Mouse (Mus musculus) hematopoietic stem cell, adult 5-6 weeks (primary cell): Measurements from ENCODE around the gene Ciita. TPM values are rescaled to one million over a fixed set of nuclear protein-coding genes. Genes with fewer than 3 reads are reported as not detected.
A peak's percentile ranks its signal among the peaks of the same experiment; 100 is the strongest.

Source experiments
- ATAC-seq, 2 experiments: fragments of 125-278 bp in 1 of 2; replicated peaks in 1 of 2; 2 replicates each; pipeline ENCODE4 v1.8.0; 2016 to 2017; ENCODE audit warnings: inconsistent platforms in 2 of 2, mild to moderate bottlenecking in 2 of 2, moderate number of reproducible peaks in 2 of 2, low read depth in 1 of 2, moderate TSS enrichment in 1 of 2; ENCODE audit not compliant: low FRiP score in 2 of 2, poor library complexity in 2 of 2, severe bottlenecking in 2 of 2, insufficient read depth in 1 of 2, low TSS enrichment in 1 of 2
- total RNA-seq: library from RNA; stranded (forward); fragments of 172-1452, 232-1000 nt; gene quantifications from 2 replicates; pipeline ENCODE4 v1.2.3, GENCODE M21; 2017

Ciita gene
- total RNA-seq, 1 experiment from 2014 or later, result 2.3 TPM

DNA sequence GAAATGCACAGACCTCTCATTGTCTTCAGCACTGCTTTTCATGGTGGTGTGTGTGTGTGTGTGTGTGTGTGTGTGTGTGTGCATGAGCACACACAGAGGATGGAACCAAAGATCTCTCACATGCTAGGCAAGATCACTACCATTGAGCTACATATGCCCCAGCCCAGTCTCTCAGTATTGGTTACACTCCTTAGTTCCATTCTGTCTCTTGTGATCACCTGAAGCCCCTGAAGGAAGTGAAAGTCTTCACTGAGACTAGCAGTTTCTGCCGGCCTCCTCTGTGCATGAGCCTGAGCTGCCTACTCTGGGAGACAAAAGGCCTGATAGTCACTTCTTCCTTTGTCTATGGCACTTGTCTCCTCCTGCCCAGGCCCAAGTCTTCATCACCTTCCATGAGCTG, 19.3 kb downstream of the Ciita start:
- ATAC-seq, result no peak

DNA sequence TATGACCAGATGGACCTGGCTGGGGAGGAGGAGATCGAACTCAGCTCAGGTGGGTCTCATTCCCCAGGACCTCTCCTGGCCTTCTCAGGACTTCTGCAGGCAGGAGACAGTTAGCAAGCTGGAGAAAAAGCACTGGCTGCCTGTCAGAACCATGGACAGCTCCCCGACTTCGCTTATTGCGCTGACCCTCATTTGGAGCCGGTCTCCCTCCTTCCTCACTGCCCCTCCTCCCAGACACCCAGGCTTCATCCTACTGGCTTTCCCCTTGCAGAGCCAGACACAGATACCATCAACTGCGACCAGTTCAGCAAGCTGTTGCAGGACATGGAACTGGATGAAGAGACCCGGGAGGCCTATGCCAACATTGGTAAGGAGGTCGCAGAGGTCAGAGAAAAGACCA, 22.0 kb downstream of the Ciita start:
- ATAC-seq, result peak in 1 of 2 experiments; percentile 72; a peak in 3 of 4 replicates

DNA sequence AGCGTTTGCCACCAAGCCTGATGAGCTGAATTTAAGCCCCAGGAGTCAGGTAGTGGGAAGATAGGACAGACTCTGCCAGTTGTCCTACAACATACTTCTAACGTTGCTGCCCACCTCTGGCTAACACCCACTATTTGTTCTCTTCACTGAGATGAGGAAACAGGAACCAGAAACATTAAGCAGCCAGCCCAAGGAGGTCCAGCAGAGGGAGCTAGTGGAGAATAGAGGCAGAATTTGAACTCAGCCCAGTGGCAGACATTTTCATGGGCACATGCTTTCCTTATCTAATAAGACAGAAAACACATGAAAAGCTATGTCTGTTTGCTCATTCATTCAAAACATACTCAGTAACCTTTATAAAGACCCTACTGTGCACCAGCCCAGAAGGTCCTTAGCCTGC, 23.2 kb downstream of the Ciita start:
- no peak for ATAC-seq

DNA sequence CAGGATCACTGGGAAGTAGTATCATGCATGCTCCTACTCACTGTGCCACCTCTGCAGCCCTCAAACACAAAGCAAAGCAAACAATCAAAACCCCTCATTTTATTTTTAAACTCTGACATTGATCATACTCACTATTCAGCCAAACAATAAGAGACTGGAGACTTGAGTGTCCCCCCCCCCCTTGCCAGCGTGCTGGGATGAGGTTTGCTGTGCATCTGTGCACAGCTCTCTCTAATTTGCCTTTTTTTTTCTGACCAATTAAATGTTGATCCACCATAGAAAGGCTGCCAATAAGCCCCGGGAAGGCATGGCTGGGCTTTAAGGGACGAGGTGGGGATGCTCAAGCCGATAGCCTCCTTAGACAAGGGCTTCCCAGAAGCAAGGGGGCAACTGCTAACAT, 27.6 kb downstream of the Ciita start:
- no peak for ATAC-seq

DNA sequence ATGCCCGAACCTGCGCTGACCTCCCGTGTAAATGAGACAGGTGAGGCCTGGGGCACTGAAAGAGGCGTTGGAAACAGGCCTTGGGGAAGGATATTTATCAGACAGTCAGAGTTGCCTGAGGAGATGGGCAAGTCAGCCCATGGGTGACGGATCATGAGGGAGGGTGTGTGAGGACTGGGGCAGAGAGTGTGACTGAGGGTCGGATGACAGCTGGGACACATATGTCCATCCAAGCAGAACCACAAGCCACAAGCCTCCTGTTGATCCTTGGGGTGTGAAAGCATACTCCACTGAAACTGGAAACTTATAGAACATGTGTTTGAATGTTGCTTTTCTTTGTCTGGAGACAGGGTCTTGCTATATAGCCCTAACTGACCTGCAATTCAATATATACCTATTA, 28.8 kb downstream of the Ciita start:
- no peak for ATAC-seq

DNA sequence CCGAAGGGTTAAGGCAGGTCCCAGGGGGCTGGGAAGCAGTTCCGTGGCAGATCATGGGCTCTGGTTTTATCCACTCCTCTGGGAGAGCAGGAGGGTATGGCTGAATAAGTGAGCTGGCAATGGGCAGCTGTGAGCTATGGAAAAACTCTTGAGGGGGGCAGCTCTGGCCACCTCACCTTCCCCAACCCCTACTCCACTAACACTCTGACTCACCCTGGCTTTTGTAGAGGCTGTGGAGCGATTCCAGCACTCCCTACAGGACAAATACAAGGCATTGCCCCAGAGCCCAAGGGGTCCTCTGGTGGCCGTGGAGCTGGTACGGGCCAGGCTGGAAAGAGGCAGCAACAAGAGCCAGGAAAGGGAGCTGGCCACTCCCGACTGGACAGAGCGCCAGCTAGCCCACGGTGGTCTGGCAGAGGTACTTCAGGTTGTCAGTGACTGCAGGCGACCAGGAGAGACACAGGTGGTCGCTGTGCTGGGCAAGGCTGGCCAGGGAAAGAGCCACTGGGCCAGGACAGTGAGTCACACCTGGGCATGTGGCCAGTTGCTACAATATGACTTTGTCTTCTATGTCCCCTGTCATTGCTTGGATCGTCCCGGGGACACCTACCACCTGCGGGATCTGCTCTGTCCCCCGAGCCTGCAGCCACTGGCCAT, 30.7 kb downstream of the Ciita start:
- ATAC-seq, result no peak

DNA sequence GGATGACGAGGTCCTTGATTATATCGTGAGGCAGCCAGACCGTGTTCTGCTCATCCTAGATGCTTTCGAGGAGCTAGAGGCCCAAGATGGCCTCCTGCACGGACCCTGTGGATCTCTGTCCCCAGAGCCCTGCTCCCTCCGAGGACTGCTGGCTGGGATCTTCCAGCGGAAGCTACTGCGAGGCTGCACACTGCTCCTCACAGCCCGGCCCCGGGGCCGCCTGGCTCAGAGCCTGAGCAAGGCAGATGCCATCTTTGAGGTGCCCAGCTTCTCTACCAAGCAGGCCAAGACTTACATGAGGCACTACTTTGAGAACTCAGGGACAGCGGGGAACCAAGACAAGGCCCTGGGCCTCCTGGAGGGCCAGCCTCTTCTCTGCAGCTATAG, 31.3 kb downstream of the Ciita start:
- ATAC-seq, result no peak

DNA sequence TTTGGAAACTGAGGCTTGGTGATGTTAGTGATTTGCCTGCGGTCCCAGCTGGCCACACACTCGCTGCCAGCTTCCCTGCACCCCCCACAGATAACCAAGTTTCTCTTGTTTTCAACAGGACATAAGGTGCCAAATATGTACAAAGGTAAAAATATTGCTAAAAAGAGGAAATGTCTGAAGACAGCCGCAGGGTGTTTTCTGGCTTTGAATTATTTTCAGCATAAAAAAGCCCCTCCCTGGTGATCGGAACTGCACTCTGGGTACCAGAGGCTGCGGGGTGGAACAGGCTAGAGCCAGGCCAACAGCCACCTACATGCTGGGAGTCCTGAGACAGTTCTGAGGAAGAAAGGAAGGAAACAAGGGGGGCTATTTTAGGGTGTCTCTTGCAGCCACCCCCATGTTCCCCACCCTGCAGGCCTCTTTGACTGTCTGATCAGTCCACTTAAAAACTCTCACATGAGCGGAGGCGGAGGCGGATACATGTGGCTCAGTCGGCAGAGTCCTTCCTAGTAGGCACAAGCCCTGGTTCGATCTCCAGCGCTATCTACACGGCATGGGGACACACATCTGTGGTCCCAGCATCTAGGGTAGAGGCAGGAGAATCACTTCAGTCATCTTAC, 36.2 kb downstream of the Ciita start:
- peak; percentile 33 to 37; a peak in 2 of 4 replicates for ATAC-seq

DNA sequence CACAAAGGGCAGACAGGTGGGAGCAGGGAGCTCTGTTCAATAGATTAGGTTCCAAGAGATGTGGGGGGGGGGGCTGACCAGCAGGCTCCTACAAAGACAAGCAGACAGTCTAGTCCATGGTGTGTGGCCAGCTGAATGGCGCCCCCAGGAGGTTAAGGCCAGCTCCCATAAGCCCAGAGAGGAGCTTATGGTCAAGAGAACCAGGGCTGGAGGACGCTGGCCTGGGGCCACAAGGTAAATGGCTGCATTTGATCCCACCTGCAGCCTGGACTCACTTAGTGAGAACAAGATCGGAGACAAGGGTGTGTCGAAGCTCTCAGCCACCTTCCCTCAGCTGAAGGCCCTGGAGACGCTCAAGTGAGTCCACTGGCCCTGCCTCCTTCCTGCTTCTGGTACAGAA, 38.2 kb downstream of the Ciita start:
- ATAC-seq, result no peak

DNA sequence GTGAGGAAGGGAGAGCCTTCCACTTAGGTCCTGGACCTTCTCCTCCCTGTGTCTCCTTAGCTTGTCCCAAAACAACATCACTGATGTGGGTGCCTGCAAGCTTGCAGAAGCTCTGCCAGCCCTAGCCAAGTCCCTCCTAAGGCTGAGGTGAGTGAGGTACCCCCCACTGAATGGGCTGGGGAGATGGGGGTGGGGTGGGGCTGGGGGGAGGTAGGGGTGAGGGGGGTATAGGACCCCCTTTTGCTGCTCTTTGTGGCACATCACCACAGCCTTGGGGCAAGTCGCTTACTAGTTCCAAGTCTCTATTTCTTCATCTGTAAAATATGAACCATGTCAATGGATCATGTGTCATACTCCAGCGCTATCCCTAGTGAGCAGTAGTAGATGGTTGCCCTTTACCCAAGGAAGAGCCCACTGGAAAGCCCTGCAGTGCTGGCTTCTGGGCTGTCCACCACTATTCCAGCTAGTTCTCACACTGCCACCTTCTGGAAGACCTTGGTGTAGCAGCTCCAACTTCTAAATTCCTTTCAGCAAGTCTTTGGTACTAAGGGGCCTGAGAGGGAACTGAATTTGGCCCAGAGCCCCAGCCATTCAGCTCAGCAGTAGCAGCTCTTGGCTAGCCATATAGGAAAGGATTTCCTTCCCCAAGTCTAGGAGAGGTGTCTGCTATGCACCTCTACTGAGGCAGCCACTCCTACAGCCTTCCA, 41.2 kb downstream of the Ciita start:
- peak; percentile 51 to 59 for ATAC-seq

DNA sequence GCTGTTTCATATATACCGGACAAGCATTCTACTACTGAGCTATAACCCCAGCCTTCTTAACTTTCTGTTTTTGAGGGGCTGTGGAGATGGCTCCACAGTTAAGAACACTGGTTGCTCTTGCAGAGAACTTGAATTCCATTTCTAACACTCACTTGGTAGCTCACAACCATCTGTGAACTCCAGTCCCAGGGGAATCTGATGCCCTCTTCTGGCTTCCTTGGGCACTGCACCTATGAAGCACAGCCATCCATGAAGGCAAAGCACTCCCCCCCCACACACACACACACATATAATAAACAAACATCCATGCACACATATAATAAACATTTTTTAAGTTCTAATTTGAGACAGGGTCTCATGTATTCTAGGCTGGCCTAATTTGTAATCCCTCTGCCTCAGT, 43.0 kb downstream of the Ciita start:
- ATAC-seq, result peak in 1 of 2 experiments; percentile 39; a peak in 2 of 4 replicates

DNA sequence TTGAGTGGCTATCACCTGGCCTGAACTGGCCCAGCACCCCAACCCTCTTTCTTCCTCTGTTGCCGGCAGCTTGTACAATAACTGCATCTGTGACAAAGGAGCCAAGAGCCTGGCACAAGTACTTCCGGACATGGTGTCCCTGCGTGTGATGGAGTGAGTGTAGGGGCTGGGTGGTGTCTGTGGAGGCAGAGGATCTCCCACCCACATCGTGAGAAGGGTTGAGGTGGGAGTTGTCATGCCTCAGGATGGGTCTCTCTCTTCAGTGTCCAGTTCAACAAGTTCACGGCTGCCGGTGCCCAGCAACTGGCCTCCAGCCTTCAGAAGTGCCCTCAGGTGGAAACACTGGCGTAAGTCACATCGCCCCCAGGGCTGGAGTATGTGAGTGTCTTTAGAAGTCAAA, 43.8 kb downstream of the Ciita start:
- no peak for ATAC-seq

DNA sequence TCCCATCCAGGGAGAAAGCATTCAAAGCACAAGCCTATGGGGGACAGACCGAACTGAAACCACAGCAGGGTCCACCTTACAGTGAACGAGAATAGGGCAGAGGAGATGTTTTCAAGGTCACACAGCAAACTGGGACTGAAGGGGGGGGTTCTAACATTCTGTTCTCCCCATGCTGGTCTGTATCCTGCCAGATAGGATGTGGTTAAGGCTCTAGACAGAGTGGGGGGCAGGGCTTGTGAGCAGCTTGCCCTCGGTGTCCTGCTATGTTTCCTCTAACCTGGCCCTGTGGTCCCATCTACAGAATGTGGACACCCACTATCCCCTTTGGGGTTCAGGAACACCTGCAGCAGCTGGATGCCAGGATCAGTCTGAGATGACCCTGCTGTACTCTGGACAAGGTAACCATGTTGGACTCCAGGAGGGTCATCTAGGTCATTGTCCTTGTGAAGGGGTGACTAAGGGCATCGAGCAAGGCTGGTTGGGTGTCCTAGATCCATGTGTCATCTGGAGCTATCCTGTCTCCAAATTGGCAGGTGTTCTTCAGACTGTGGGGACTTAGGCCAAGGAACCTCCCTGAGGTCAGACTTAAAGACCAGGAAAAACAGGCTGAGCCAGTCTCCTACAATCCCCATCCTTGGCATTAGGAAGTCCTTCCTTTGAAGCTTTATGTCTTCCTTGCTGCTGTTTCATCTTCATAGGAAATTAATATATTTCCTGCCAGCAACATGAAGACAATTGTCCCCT, 45.2 kb downstream of the Ciita start:
- peak; percentile 54 to 64; a peak in 3 of 4 replicates for ATAC-seq

DNA sequence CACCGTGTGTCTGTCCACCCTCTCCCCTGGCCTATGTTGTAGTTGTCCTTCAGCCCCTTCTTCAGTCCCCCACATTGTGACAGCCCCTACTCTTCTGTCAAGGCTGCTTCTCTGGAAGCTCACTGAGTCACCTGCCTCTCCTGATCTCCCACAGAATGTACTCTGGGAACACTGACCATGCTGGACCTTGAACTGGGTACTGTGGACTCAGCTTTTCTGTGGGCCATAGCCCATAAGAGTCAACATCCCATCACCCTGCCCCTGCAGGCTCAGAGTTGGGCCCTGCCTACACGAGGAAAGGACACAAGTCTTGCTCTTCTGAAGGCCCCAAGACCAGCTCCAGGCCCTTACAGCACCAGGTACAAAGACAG, 45.7 kb downstream of the Ciita start:
- ATAC-seq, result no peak

DNA sequence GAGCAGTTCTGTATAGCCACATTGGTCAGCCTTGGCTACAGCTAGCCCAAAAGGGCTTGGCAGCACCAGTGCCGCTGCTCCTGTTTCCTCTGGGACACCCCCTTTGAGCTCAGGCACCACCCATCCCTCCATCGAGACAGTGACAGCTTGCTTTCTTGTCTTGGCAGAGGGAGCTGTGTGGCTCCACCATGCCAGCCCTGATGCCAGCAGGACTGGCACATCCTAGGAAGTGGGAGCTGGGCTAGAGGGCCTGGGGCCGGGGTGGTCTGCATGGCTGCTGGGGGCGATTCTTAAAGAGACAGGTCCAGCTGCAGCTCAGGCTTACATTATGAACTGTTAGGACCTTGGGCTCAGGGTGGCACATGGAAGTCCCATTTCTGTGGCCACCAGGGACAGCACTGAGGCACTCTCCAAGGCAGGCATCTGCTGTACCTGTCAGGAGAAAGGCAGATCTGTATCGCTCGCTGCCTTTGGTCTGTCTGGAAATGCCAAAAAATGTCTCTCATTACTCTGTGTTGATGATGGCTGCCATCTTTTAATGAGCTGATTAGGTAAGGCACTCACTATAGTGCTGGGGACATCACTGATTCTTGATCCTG, 47.3 kb downstream of the Ciita start:
- ATAC-seq, result no peak

DNA sequence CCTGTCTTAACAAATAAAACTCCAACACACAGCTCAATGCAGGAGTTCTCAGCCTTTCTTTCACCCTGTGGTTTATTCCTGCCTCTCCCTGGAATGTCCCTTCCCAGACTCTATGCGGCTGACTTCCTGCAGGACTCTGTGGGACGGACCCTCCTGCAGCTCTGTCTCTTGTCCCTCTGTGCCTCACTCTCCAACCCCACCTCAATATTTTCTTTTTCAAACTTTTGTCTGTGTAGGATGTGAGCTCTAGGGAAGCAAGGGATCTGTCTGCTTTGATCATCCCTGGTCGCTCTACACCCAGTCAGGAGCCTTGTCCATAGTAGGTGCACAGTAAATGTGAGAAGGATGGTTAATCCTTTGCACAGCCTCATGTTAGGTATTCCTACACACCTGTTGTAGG, 48.5 kb downstream of the Ciita start:
- ATAC-seq, result no peak

DNA sequence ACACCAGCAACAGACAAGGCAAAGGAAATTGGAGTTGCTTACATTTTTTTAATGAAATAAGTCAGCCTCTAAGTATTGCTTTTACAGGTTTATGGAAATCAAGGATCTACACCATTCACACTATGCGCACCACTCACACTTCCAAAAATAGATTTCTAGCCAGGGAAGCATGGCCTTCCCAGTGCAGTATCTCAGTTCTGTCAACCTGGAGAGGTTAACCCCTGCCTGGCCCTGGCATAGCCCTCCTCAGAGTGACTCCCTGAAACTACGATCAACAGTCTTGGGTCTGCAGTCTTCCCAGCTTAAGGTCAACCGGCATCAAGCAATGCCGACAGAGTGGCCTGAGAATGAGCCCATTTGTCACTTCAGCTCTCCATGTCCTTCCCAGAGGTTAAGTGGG, 50.3 kb downstream of the Ciita start:
- ATAC-seq, result no peak

DNA sequence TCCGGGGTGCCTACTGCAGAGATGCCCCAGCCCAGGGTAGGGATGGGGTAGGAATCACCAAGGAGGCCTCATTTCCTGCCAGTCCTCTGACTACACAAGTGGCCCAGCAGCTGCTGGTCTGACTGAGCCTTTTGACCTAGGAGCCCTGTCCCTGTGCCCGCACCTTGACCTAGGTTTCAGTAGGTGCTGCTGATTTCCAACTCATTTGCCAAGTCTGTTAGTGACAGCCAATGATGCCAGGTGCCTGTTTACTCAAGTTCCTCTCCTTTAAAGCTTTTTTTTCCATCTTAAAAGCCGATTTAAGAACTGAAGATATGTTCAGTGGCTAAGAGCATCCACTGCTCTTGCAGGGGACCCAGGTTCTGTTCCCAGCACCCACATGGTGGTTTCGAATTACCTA, 53.9 kb downstream of the Ciita start:
- no peak for ATAC-seq
